Mouse (Mus musculus) embryonic fibroblast, embryonic 13.5 days (primary cell): ENCODE measurements at regions not wholly inside any gene's neighbourhood (a gene's known extent, or its start where the extent isn't known, plus 50 kb on each side); places are given as distances from the start of the nearest gene placed in this dataset.

Experiments
- CTCF ChIP-seq: IDR thresholded peaks from 2 replicates; pipeline ENCODE4 v1.5.1; 2011; ENCODE audit warnings: mild to moderate bottlenecking, control low read depth, low read length, moderate library complexity, borderline replicate concordance; ENCODE audit not compliant: insufficient read depth
- POLR2A ChIP-seq: IDR thresholded peaks from 2 replicates; pipeline ENCODE4 v1.6.1; 2011; ENCODE audit warnings: low read depth, mild to moderate bottlenecking, control low read depth, low read length, moderate library complexity

GRCm38 (mm10) chr16:55142431-55143173 is 155.2 kb downstream of the Zpld1 start:
- TF ChIP-seq CTCF: no peak
- TF ChIP-seq POLR2A: no peak
